Mouse (Mus musculus) layer of hippocampus, postnatal 14 days (tissue): ENCODE results near the gene Uso1. TPM values are rescaled to one million over a fixed set of nuclear protein-coding genes. Genes with fewer than 3 reads are reported as not detected.

Experiments used
- DNase-seq, 2 experiments: peaks; one replicate each; pipeline ENCODE4 v3.0.0; 2021 to 2022; ENCODE audit warnings: low spot score in 2 of 2, mixed read lengths in 1 of 2
- total RNA-seq, 2 experiments: library from RNA; stranded (reverse); gene quantifications; 2 replicates each; pipeline ENCODE4 v1.2.3; 2021

The Uso1 gene
- total RNA-seq, 2 experiments from 2014 or later, result 70.9 to 71.9 TPM

GRCm38 (mm10) chr5:92234939-92235557 is 97.3 kb downstream of the Uso1 start:
- DNase-seq, result no peak

- DNase-seq, result peak; percentile 70 to 79
Measured at GRCm38 (mm10) chr5:92239333-92240232, 101.8 kb downstream of the Uso1 start.

- peak; percentile 17 to 76 for DNase-seq
Measured at GRCm38 (mm10) chr5:92240769-92241168, 103.0 kb downstream of the Uso1 start.

GRCm38 (mm10) chr5:92244900-92245299 is 107.2 kb downstream of the Uso1 start:
- no peak for DNase-seq

- DNase-seq, result no peak
Measured at GRCm38 (mm10) chr5:92245483-92245882, 107.7 kb downstream of the Uso1 start.

GRCm38 (mm10) chr5:92248614-92249013 is 110.9 kb downstream of the Uso1 start:
- no peak for DNase-seq

GRCm38 (mm10) chr5:92252031-92252430 is 114.3 kb downstream of the Uso1 start:
- DNase-seq, result no peak

Other genes with a start within 250 kb of the Uso1 start
- gene Rchy1, start 174.9 kb upstream of the Uso1 start, total RNA-seq, result 10 to 100 TPM; 49.0 to 52.9 TPM
- not detected for gene Odaph, start 150.5 kb upstream of the Uso1 start, total RNA-seq
- gene Cdkl2, start 94.1 kb upstream of the Uso1 start, total RNA-seq, result 10 to 100 TPM; 67.0 to 67.3 TPM
- 100 to 1,000 TPM; 178 to 188 TPM for gene G3bp2, start 54.2 kb upstream of the Uso1 start, total RNA-seq
- gene U90926, start 77.5 kb downstream of the Uso1 start, total RNA-seq, result not detected
- gene Ppef2, start 118.3 kb downstream of the Uso1 start, total RNA-seq, result under 1 TPM; 0.39 to 0.55 TPM
- gene Naaa, start 140.2 kb downstream of the Uso1 start, total RNA-seq, result 10 to 100 TPM; 35.4 to 36.8 TPM
- 10 to 100 TPM; 21.9 to 22.8 TPM for gene Sdad1, start 172.5 kb downstream of the Uso1 start, total RNA-seq
- gene Cxcl9, start 190.1 kb downstream of the Uso1 start, total RNA-seq, result not detected
- 1 to 10 TPM; 5.5 to 8.7 TPM for gene Art3, start 193.9 kb downstream of the Uso1 start, total RNA-seq
- gene Cxcl10, start 211.0 kb downstream of the Uso1 start, total RNA-seq, result not detected